Mouse (Mus musculus) stomach, embryonic 14.5 days (tissue): ENCODE measurements around the gene Fam198b. TPM values are rescaled to one million over a fixed set of nuclear protein-coding genes. Genes with fewer than 3 reads are reported as not detected.

Source experiments
- ATAC-seq: fragments of 200-750 bp; cut with Nextera tagmentation; 2 replicates; pipeline ENCODE4 v1.8.0; 2017; ENCODE audit warnings: low read depth, moderate TSS enrichment; ENCODE audit not compliant: insufficient number of reproducible peaks, insufficient read depth, low FRiP score
- H3K27ac ChIP-seq: fragments of 300-500 bp; sonication (generic); 2 replicates; pipeline ENCODE4 v1.5.1; 2014; ENCODE audit warnings: mild to moderate bottlenecking, low read length, moderate library complexity, mixed read lengths
- H3K27me3 ChIP-seq: fragments of 300-500 bp; sonication (generic); 2 replicates; pipeline ENCODE4 v1.6.1; 2014; ENCODE audit warnings: low read length, control low read depth, mixed read lengths; ENCODE audit not compliant: control insufficient read depth, insufficient read depth
- H3K36me3 ChIP-seq: fragments of 300-500 bp; sonication (generic); 2 replicates; pipeline ENCODE4 v1.6.1; 2014; ENCODE audit warnings: mild to moderate bottlenecking, control low read depth, low read length, moderate library complexity, mixed read lengths; ENCODE audit not compliant: control insufficient read depth, insufficient read depth
- H3K4me1 ChIP-seq: fragments of 300-500 bp; sonication (generic); 2 replicates; pipeline ENCODE4 v1.6.1; 2014; ENCODE audit warnings: low read length, control low read depth, mixed read lengths; ENCODE audit not compliant: control insufficient read depth, insufficient read depth
- H3K4me2 ChIP-seq: fragments of 300-500 bp; sonication (generic); replicated peaks from 2 replicates; pipeline ENCODE4 v1.6.1; 2014; ENCODE audit warnings: low read depth, low read length, control low read depth
- H3K4me3 ChIP-seq: fragments of 300-500 bp; sonication (generic); 2 replicates; pipeline ENCODE4 v1.5.1; 2014; ENCODE audit warnings: low read depth, low read length, control low read depth
- H3K9ac ChIP-seq: fragments of 300-500 bp; sonication (generic); replicated peaks from 2 replicates; pipeline ENCODE4 v1.6.1; 2014; ENCODE audit warnings: low read depth, mild to moderate bottlenecking, control low read depth, low read length, moderate library complexity, mixed read lengths
- H3K9me3 ChIP-seq: fragments of 300-500 bp; sonication (generic); 2 replicates; pipeline ENCODE4 v1.6.1; 2016; ENCODE audit warnings: low read depth, low read length, control low read depth; ENCODE audit not compliant: control insufficient read depth
- WGBS: fragments of 180-500 bp; shearing (Covaris S2); extraction: QIAGEN DNeasy Blood & Tissue Kit; methylation state at CpG from one replicate; pipeline ENCODE4 v1.1.7; 2014; 5-methylcytosine and 5-hydroxymethylcytosine counted together
- polyA plus RNA-seq: library from polyadenylated mRNA; unstranded; fragments of >200 nt; fragmentation: Nextera tagmentation; extraction: Ambion mirVana; gene quantifications from 2 replicates; pipeline ENCODE4 v1.2.1, GENCODE M21; 2014

The Fam198b gene
- polyA plus RNA-seq, 1 experiment from 2014 or later: 15.3 TPM

GRCm38 (mm10) chr3:79887161-79887855, 3.0 kb downstream of the Fam198b start:
- peak overlapping the region; percentile 34; the same call in 1 of the 2 replicates for H3K4me3 ChIP-seq
- H3K36me3 ChIP-seq: no peaks in the 10 kb centered on the region
- no peaks in the 10 kb centered on the region for H3K9me3 ChIP-seq
- H3K27me3 ChIP-seq: no peaks in the 10 kb centered on the region
- H3K9ac ChIP-seq: 0 out of 2 replicates have a peak overlapping the region, but pooled peaks have one; percentile 6
- 38% methylated on average over 8 of the region's 8 CpGs for WGBS
- H3K27ac ChIP-seq: no peak overlapping the region
- H3K4me1 ChIP-seq: peaks cover 13% of the 10 kb centered on the region
- no peak for ATAC-seq
- peak overlapping the region; percentile 62 for H3K4me2 ChIP-seq

GRCm38 (mm10) chr3:79887966-79888365, 3.6 kb downstream of the Fam198b start:
- Histone ChIP-seq H3K9me3 (no peaks in the 10 kb centered on the region), H3K27ac (no peak overlapping the region), H3K27me3 (no peaks in the 10 kb centered on the region), H3K4me1 (peaks cover 13% of the 10 kb centered on the region), H3K4me3 (peak overlapping the region; percentile 34; the same call in 1 of the 2 replicates), H3K4me2 (peak overlapping the region; percentile 62), H3K9ac (no peak overlapping the region), H3K36me3 (no peaks in the 10 kb centered on the region)
- WGBS: 74% methylated on average over 2 of the region's 2 CpGs
- no peak for ATAC-seq

GRCm38 (mm10) chr3:79897534-79898370, 13.4 kb downstream of the Fam198b start:
- Histone ChIP-seq H3K9me3 (no peaks in the 10 kb centered on the region), H3K4me2 (no peak overlapping the region), H3K4me1 (no peaks in the 10 kb centered on the region), H3K9ac (no peak overlapping the region), H3K36me3 (no peaks in the 10 kb centered on the region), H3K27me3 (no peaks in the 10 kb centered on the region), H3K27ac (no peak overlapping the region), H3K4me3 (no peak overlapping the region)
- no peak for ATAC-seq
- WGBS: 71% methylated on average over 13 of the region's 13 CpGs

- Histone ChIP-seq H3K27ac (no peak overlapping the region), H3K9me3 (no peaks in the 10 kb centered on the region), H3K4me2 (no peak overlapping the region), H3K4me3 (no peak overlapping the region), H3K36me3 (no peaks in the 10 kb centered on the region), H3K4me1 (no peaks in the 10 kb centered on the region), H3K9ac (no peak overlapping the region), H3K27me3 (no peaks in the 10 kb centered on the region)
- ATAC-seq: no peak
Measured at GRCm38 (mm10) chr3:79898514-79898913, 14.2 kb downstream of the Fam198b start.

- WGBS: 84% methylated on average over 9 of the region's 9 CpGs
Measured at GRCm38 (mm10) chr3:79899906-79900305, 15.6 kb downstream of the Fam198b start.

GRCm38 (mm10) chr3:79900502-79900901, 16.2 kb downstream of the Fam198b start:
- H3K36me3 ChIP-seq: no peaks in the 10 kb centered on the region
- no peaks in the 10 kb centered on the region for H3K27me3 ChIP-seq
- WGBS: 98% methylated on average over 2 of the region's 2 CpGs
- no peak overlapping the region for H3K9ac ChIP-seq
- no peaks in the 10 kb centered on the region for H3K9me3 ChIP-seq
- H3K27ac ChIP-seq: no peak overlapping the region
- no peak overlapping the region for H3K4me2 ChIP-seq
- peaks cover 5% of the 10 kb centered on the region; the same call in 1 of the 2 replicates for H3K4me1 ChIP-seq
- no peak for ATAC-seq
- H3K4me3 ChIP-seq: no peak overlapping the region

More at GRCm38 (mm10) chr3:79899906-79900305, 15.6 kb downstream of the Fam198b start:
- no peak overlapping the region for H3K4me3 ChIP-seq
- no peak overlapping the region for H3K4me2 ChIP-seq
- H3K9me3 ChIP-seq: no peaks in the 10 kb centered on the region
- no peak overlapping the region for H3K27ac ChIP-seq
- no peaks in the 10 kb centered on the region for H3K27me3 ChIP-seq
- no peaks in the 10 kb centered on the region for H3K36me3 ChIP-seq
- peaks cover 5% of the 10 kb centered on the region; the same call in 1 of the 2 replicates for H3K4me1 ChIP-seq
- ATAC-seq: no peak
- H3K9ac ChIP-seq: no peak overlapping the region

- WGBS: 86% methylated on average over 6 of the region's 6 CpGs
- Histone ChIP-seq H3K4me2 (no peak overlapping the region), H3K4me3 (no peak overlapping the region), H3K9ac (no peak overlapping the region), H3K9me3 (no peaks in the 10 kb centered on the region), H3K4me1 (peaks cover 5% of the 10 kb centered on the region; the same call in 1 of the 2 replicates), H3K27me3 (no peaks in the 10 kb centered on the region), H3K36me3 (no peaks in the 10 kb centered on the region), H3K27ac (no peak overlapping the region)
- ATAC-seq: peak; percentile 42; the same call in 1 of the 2 replicates
Measured at GRCm38 (mm10) chr3:79901321-79901720, 17.0 kb downstream of the Fam198b start.

GRCm38 (mm10) chr3:79901734-79902133, 17.4 kb downstream of the Fam198b start:
- H3K9ac ChIP-seq: no peak overlapping the region
- no peak overlapping the region for H3K4me2 ChIP-seq
- H3K9me3 ChIP-seq: no peaks in the 10 kb centered on the region
- WGBS: 91% methylated on average over 4 of the region's 4 CpGs
- no peak for ATAC-seq
- H3K27ac ChIP-seq: no peak overlapping the region
- H3K4me3 ChIP-seq: no peak overlapping the region
- H3K4me1 ChIP-seq: peaks cover 5% of the 10 kb centered on the region; the same call in 1 of the 2 replicates
- H3K27me3 ChIP-seq: no peaks in the 10 kb centered on the region
- no peaks in the 10 kb centered on the region for H3K36me3 ChIP-seq
